Mouse (Mus musculus) liver, adult 2 months (tissue): Measurements from ENCODE around the gene Apoc2. TPM values are rescaled to one million over a fixed set of nuclear protein-coding genes. Genes with fewer than 3 reads are reported as not detected.

ENCODE experiments used
- DNase-seq: peaks from one replicate; pipeline ENCODE4 v3.0.0-alpha.2; 2011; ENCODE audit warnings: low read depth, low spot score; ENCODE audit errors: extremely low read depth
- H3K27ac ChIP-seq: fragments of 200-500 bp; replicated peaks from 2 replicates; pipeline ENCODE4 v1.5.1; 2012; ENCODE audit warnings: low read depth, mild to moderate bottlenecking, control low read depth, inconsistent platforms, low read length; ENCODE audit not compliant: insufficient read depth
- H3K27me3 ChIP-seq: fragments of 200-500 bp; 2 replicates; pipeline ENCODE4 v1.6.1; 2012; ENCODE audit warnings: mild to moderate bottlenecking, moderate library complexity, low read length, inconsistent platforms; ENCODE audit not compliant: control insufficient read depth, insufficient read depth
- H3K36me3 ChIP-seq: fragments of 200-500 bp; 2 replicates; pipeline ENCODE4 v1.6.1; 2012; ENCODE audit warnings: low read length, inconsistent platforms; ENCODE audit not compliant: control insufficient read depth, insufficient read depth
- H3K4me1 ChIP-seq: fragments of 200-500 bp; 2 replicates; pipeline ENCODE4 v1.6.1; 2011; ENCODE audit warnings: low read length; ENCODE audit not compliant: control insufficient read depth, insufficient read depth
- H3K4me3 ChIP-seq: fragments of 200-500 bp; 2 replicates; pipeline ENCODE4 v1.5.1; 2011; ENCODE audit warnings: low read depth, mild to moderate bottlenecking, control low read depth, low read length, moderate library complexity; ENCODE audit not compliant: insufficient read depth
- H3K79me2 ChIP-seq: fragments of 200-500 bp; 2 replicates; pipeline ENCODE4 v1.6.1; 2012; ENCODE audit warnings: inconsistent platforms, mild to moderate bottlenecking, low read length, moderate library complexity; ENCODE audit not compliant: control insufficient read depth, insufficient read depth
- H3K9ac ChIP-seq: fragments of 200-500 bp; 2 replicates; pipeline ENCODE4 v1.6.1; 2012; ENCODE audit warnings: low read depth, mild to moderate bottlenecking, control low read depth, inconsistent platforms, low read length
- CTCF ChIP-seq: fragments of 200-500 bp; IDR thresholded peaks from 2 replicates; pipeline ENCODE4 v1.5.1; 2011; ENCODE audit warnings: low read depth, low read length, control low read depth
- POLR2A ChIP-seq: fragments of 200-500 bp; IDR thresholded peaks from 2 replicates; pipeline ENCODE4 v1.6.1; 2011; ENCODE audit warnings: low read length, control low read depth; ENCODE audit not compliant: insufficient read depth; ENCODE audit errors: extremely low read depth
- WGBS: fragments of 180-500 bp; shearing (Covaris S2); methylation state at CpG from one replicate; pipeline ENCODE4 v1.1.7; 2018; 5-methylcytosine and 5-hydroxymethylcytosine counted together
- polyA plus RNA-seq: library from polyadenylated mRNA; depleted of rRNA; stranded (reverse); fragments of >200 nt; gene quantifications from 2 replicates; pipeline ENCODE4 v1.2.3, GENCODE M21; 2012; rRNA removed
- total RNA-seq: library from RNA; depleted of rRNA; stranded (reverse); fragments of >200 nt; gene quantifications from 2 replicates; pipeline ENCODE4 v1.2.3, GENCODE M21; 2014; rRNA removed

Gene Apoc2
- 283 and 389 TPM in 2 replicates for total RNA-seq
- 221 and 425 TPM in 2 replicates for polyA plus RNA-seq

- no peaks in the 10 kb centered on the region for H3K27me3 ChIP-seq
- DNase-seq = peak; percentile 94
- peak within 1 kb of the TSS; percentile 69 for H3K4me3 ChIP-seq
- H3K27ac ChIP-seq = peak within 1 kb of the TSS; percentile 100
- TF ChIP-seq POLR2A (0 out of 2 replicates have a peak, but pooled peaks have one; percentile 27), CTCF (no peak)
- 21% methylated on average over 8 of the region's 8 CpGs for WGBS
- peaks cover 23% of the 10 kb centered on the region for H3K4me1 ChIP-seq
- H3K9ac ChIP-seq = peak within 1 kb of the TSS; percentile 94
- H3K79me2 ChIP-seq = peaks cover 5% of the 10 kb centered on the region; the same call in 1 of the 2 replicates
- peaks cover 16% of the 10 kb centered on the region for H3K36me3 ChIP-seq
Measured at GRCm38 (mm10) chr7:19677872-19678271, at the start of gene Apoc2. TSS of gene Apoc2 (minus strand) at chr7:19677941.

GRCm38 (mm10) chr7:19726541-19726940 lies 48.8 kb upstream of the Apoc2 start:
- H3K9ac ChIP-seq = no peak overlapping the region
- H3K27ac ChIP-seq = no peak overlapping the region
- H3K27me3 ChIP-seq = no peaks in the 10 kb centered on the region
- TF ChIP-seq POLR2A = no peak
- no peak for TF ChIP-seq CTCF
- H3K79me2 ChIP-seq = no peaks in the 10 kb centered on the region
- no peak for DNase-seq
- peaks cover 46% of the 10 kb centered on the region for H3K36me3 ChIP-seq
- H3K4me3 ChIP-seq = no peak overlapping the region
- no peaks in the 10 kb centered on the region for H3K4me1 ChIP-seq
- WGBS = 89% methylated on average over 4 of the region's 4 CpGs

GRCm38 (mm10) chr7:19724167-19724566 lies 46.4 kb upstream of the Apoc2 start:
- TF ChIP-seq POLR2A (no peak), CTCF (no peak)
- H3K9ac ChIP-seq = no peak overlapping the region
- peaks cover 25% of the 10 kb centered on the region; the same call in 1 of the 2 replicates for H3K36me3 ChIP-seq
- WGBS = 93% methylated on average over 12 of the region's 12 CpGs
- no peak overlapping the region for H3K4me3 ChIP-seq
- H3K27ac ChIP-seq = no peak overlapping the region
- no peaks in the 10 kb centered on the region for H3K27me3 ChIP-seq
- no peaks in the 10 kb centered on the region for H3K79me2 ChIP-seq
- no peaks in the 10 kb centered on the region for H3K4me1 ChIP-seq
- no peak for DNase-seq

- Histone ChIP-seq H3K79me2 (no peaks in the 10 kb centered on the region), H3K4me3 (no peak overlapping the region), H3K9ac (no peak overlapping the region), H3K27ac (peak overlapping the region; percentile 19), H3K4me1 (no peaks in the 10 kb centered on the region), H3K36me3 (peaks cover 16% of the 10 kb centered on the region; the same call in 1 of the 2 replicates), H3K27me3 (no peaks in the 10 kb centered on the region)
- TF ChIP-seq POLR2A (no peak), CTCF (no peak)
- 78% methylated on average over 6 of the region's 6 CpGs for WGBS
- DNase-seq = no peak
Measured at GRCm38 (mm10) chr7:19722754-19723195, 45.0 kb upstream of the Apoc2 start.

GRCm38 (mm10) chr7:19719200-19719599 lies 41.5 kb upstream of the Apoc2 start:
- Histone ChIP-seq H3K79me2 (0 out of 2 replicates have a peak, but pooled peaks cover 3% of the 10 kb centered on the region), H3K4me1 (peaks cover 3% of the 10 kb centered on the region; the same call in 1 of the 2 replicates), H3K36me3 (peaks cover 3% of the 10 kb centered on the region; the same call in 1 of the 2 replicates), H3K9ac (no peak overlapping the region), H3K27me3 (no peaks in the 10 kb centered on the region), H3K4me3 (no peak overlapping the region), H3K27ac (no peak overlapping the region)
- no peak for DNase-seq
- TF ChIP-seq POLR2A (no peak), CTCF (no peak)
- 91% methylated on average over 4 of the region's 4 CpGs for WGBS

- DNase-seq = no peak
- no peak for TF ChIP-seq CTCF
- TF ChIP-seq POLR2A = no peak
- Histone ChIP-seq H3K4me3 (no peak overlapping the region), H3K9ac (no peak overlapping the region), H3K79me2 (0 out of 2 replicates have a peak, but pooled peaks cover 3% of the 10 kb centered on the region), H3K4me1 (peaks cover 6% of the 10 kb centered on the region), H3K27ac (no peak overlapping the region), H3K27me3 (no peaks in the 10 kb centered on the region), H3K36me3 (peaks cover 2% of the 10 kb centered on the region; the same call in 1 of the 2 replicates)
- WGBS = 78% methylated on average over 5 of the region's 5 CpGs
Measured at GRCm38 (mm10) chr7:19718297-19718952, 40.7 kb upstream of the Apoc2 start.
